20 mouse cellular contexts compared by ENCODE assay signal in the genomic region with DNA sequence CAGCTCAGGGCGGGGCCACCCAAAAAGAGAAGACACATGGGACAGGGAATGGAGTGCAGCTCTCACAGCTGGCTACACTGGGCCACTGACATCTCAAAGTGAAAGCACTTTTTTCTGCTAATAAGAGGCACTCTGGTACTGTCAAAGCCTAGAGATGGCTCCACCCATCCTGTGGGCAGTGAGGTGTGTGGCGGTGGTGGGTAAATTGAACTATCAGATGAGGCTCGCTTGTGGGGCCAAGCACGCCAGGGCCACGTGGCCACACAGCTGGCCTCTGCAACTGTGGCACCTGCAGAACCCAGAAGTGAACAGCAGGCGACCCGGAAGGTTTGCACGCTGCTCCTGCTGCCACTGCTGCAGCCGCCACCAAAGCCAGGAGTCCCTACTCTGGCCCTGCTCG.
"Had no signal": no experiment of that assay in that cellular context is flagged by ENCODE, and none has a peak within 500 bp of the region (broad histone marks: within the 10 kb centered on the region; RNA-seq: fewer than 3 reads in every experiment).

No protein-coding gene starts in this region.

- H3K27ac ChIP-seq: left cerebral cortex, adult 2 months; liver, embryonic 13.5 days; neural tube, embryonic 12.5 days; neural tube, embryonic 15.5 days; stomach, postnatal 0 days had no signal

- H3K4me3 ChIP-seq: left cerebral cortex, adult 2 months; liver, embryonic 13.5 days; neural tube, embryonic 12.5 days; neural tube, embryonic 15.5 days had no signal

- H3K27me3 ChIP-seq: liver, embryonic 13.5 days; neural tube, embryonic 12.5 days; neural tube, embryonic 15.5 days had no signal

- H3K4me2 ChIP-seq: liver, embryonic 13.5 days; midbrain, embryonic 11.5 days; neural tube, embryonic 12.5 days; neural tube, embryonic 15.5 days had no signal

- DNase-seq: kidney, adult 8-10 months; kidney, postnatal 25 days; layer of hippocampus, postnatal 36 days; liver, embryonic 13.5 days; lung, adult 2 months; lung, postnatal 14 days; lung, postnatal 4 days; right cerebral cortex, adult 18-20 months; right cerebral cortex, postnatal 14 days; right cerebral cortex, postnatal 4 days; thymus, adult 2 months; thymus, postnatal 14 days; thymus, postnatal 4 days had no signal

- H3K4me1 ChIP-seq: liver, embryonic 13.5 days; neural tube, embryonic 12.5 days; neural tube, embryonic 15.5 days had no signal

- H3K36me3 ChIP-seq: liver, embryonic 13.5 days; neural tube, embryonic 12.5 days; neural tube, embryonic 15.5 days had no signal

- H3K9me3 ChIP-seq: liver, embryonic 13.5 days; neural tube, embryonic 12.5 days; neural tube, embryonic 15.5 days had no signal

- H3K9ac ChIP-seq: liver, embryonic 13.5 days; neural tube, embryonic 12.5 days; neural tube, embryonic 15.5 days had no signal

- ATAC-seq: inflammation-experienced regulatory T-cells, adult 6 months; intestine, embryonic 16.5 days had no signal
